ENCODE assay signal across 8 mouse cellular contexts in the genomic region with DNA sequence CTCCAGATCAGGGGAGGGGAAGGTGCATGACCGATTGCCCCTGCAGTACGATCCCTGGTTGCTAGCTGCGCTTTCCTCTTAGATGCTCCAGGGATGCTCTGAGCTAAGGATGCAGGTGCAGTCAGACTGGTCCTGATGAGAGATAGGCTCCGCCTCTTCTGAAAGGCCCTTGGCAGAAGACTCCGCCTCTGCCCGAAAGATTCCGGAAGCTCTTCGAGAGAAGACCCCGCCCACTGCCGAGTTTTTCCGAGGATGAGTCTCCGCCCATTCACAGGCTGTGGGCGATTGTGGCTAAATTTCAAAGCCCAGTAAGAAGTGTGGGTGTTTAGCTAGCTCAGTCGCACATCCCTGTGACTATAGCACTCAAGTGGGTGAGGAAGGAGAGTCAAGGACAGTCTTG. TPM values are rescaled to one million over a fixed set of nuclear protein-coding genes. Genes with fewer than 3 reads are reported as not detected.
DNase-seq lines count a peak whose midpoint lies in the region; ATAC-seq and TF ChIP-seq lines count a peak whose summit lies in the region.
"Not testable (repeated sequence)": the region's sequence is repeated elsewhere in the genome, so short reads cannot be mapped to it uniquely, and the experiment has no call there.

No protein-coding gene starts in this region.

- intact Hi-C loops in heart, postnatal 14 days (cut with DNase I): not testable (repeated sequence)

- not testable (repeated sequence) for H3K9ac ChIP-seq in forebrain, postnatal 0 days
- H3K9ac ChIP-seq in midbrain, embryonic 16.5 days (ENCODE audit: low read depth, low read length): 0 out of 2 replicates have a peak overlapping the region, but pooled peaks have one; percentile 34

- peak; percentile 23 to 42 for DNase-seq in CD8-positive naive resting alpha-beta T cell, adult 2 months (ENCODE audit: low read depth in 2 of 2, low spot score in 2 of 2)
- DNase-seq in cerebellum, adult 2 months: peak; percentile 79 to 86
- peak; percentile 87 for DNase-seq in forebrain, postnatal 0 days
- peak; percentile 25 to 42 for DNase-seq in heart, postnatal 14 days
- DNase-seq in kidney, postnatal 25 days: peak; percentile 34 to 65
- peak; percentile 77 for DNase-seq in liver
- peak; percentile 37 to 43 for DNase-seq in spleen, adult 18-20 months

- H3K27me3 ChIP-seq in cerebellum, adult 2 months (ENCODE audit: control insufficient read depth, insufficient read depth, low read length); forebrain, postnatal 0 days (ENCODE audit: insufficient read depth, low read length); midbrain, embryonic 16.5 days (ENCODE audit: control insufficient read depth, insufficient read depth, low read depth, low read length): not testable (repeated sequence)

- H3K4me1 ChIP-seq in cerebellum, adult 2 months (ENCODE audit: control insufficient read depth, insufficient read depth, low read length); forebrain, postnatal 0 days (ENCODE audit: insufficient read depth); midbrain, embryonic 16.5 days (ENCODE audit: control insufficient read depth, insufficient read depth, low read length): not testable (repeated sequence)

- H3K36me3 ChIP-seq in forebrain, postnatal 0 days (ENCODE audit: insufficient read depth); midbrain, embryonic 16.5 days (ENCODE audit: control insufficient read depth, insufficient read depth, low read length): not testable (repeated sequence)

- H3K4me2 ChIP-seq in forebrain, postnatal 0 days (ENCODE audit: low read depth): peak overlapping the region; percentile 25; the same call in 1 of the 2 replicates
- H3K4me2 ChIP-seq in midbrain, embryonic 16.5 days (ENCODE audit: low read length): peak overlapping the region; percentile 41

- TF ChIP-seq CTCF in cerebellum, adult 2 months (IDR thresholded peaks at IDR 0.05; ENCODE audit: borderline replicate concordance, insufficient read depth, low read depth, low read length); forebrain, postnatal 0 days (IDR thresholded peaks at IDR 0.05; ENCODE audit: low read depth): not testable (repeated sequence)

- ATAC-seq in forebrain, postnatal 0 days: peak; percentile 79
- peak; percentile 87 for ATAC-seq in midbrain, embryonic 16.5 days

- H3K9me3 ChIP-seq in forebrain, postnatal 0 days (ENCODE audit: low read length); midbrain, embryonic 16.5 days (replicated peaks; ENCODE audit: control insufficient read depth, low read length, poor library complexity, severe bottlenecking): not testable (repeated sequence)

- H3K27ac ChIP-seq in cerebellum, adult 2 months (ENCODE audit: insufficient read depth, low read length): peak overlapping the region; percentile 56; the same call in 1 of the 2 replicates
- H3K27ac ChIP-seq in forebrain, postnatal 0 days (ENCODE audit: low read depth, low read length): not testable (repeated sequence)
- 0 out of 2 replicates have a peak overlapping the region, but pooled peaks have one; percentile 53 for H3K27ac ChIP-seq in midbrain, embryonic 16.5 days (ENCODE audit: low read length)

- under 1% methylated on average over 14 of the region's 14 CpGs for WGBS in cerebellum, adult 2 months
- 0% methylated on average over 14 of the region's 14 CpGs for WGBS in forebrain, postnatal 0 days
- under 1% methylated on average over 14 of the region's 14 CpGs for WGBS in midbrain, embryonic 16.5 days

- peak; percentile 67; the same call in 1 of the 2 replicates for TF ChIP-seq POLR2A in cerebellum, adult 2 months (IDR thresholded peaks at IDR 0.05; ENCODE audit: borderline replicate concordance, insufficient read depth, low read length)

- H3K4me3 ChIP-seq in cerebellum, adult 2 months (replicated peaks; ENCODE audit: insufficient read depth, low read depth, low read length): peak overlapping the region; percentile 46
- H3K4me3 ChIP-seq in forebrain, postnatal 0 days (ENCODE audit: low read depth, low read length): peak overlapping the region; percentile 39
- peak overlapping the region; percentile 33 for H3K4me3 ChIP-seq in midbrain, embryonic 16.5 days (ENCODE audit: low read depth, low read length)

RNA-seq across cellular contexts. Expression of gene Gon4l, which starts 2.6 kb away (rescaled TPM):
- 33.4 and 35.0 TPM in 2 replicates for polyA plus RNA-seq in cerebellum, adult 2 months (2012; rRNA removed)
- 37.8 and 50.0 TPM in 2 replicates for total RNA-seq in forebrain, postnatal 0 days (2014; rRNA removed)
- polyA plus RNA-seq in forebrain, postnatal 0 days (2015; fragmentation: Nextera tagmentation; extraction: Ambion mirVana): 6.4 and 8.0 TPM in 2 replicates
- 10 to 100 TPM; 26.4 to 28.4 TPM for total RNA-seq in heart, postnatal 14 days (2021)
- 13.7 and 14.2 TPM in 2 replicates for polyA plus RNA-seq in midbrain, embryonic 16.5 days (2015; fragmentation: Nextera tagmentation; extraction: Ambion mirVana)

RNA-seq across cellular contexts. Expression of gene Syt11, which starts 57.4 kb away (rescaled TPM):
- polyA plus RNA-seq in cerebellum, adult 2 months (2012; rRNA removed): 414 and 477 TPM in 2 replicates
- total RNA-seq in forebrain, postnatal 0 days (2014; rRNA removed): 147 and 164 TPM in 2 replicates
- polyA plus RNA-seq in forebrain, postnatal 0 days (2015; fragmentation: Nextera tagmentation; extraction: Ambion mirVana): 197 and 240 TPM in 2 replicates
- 1 to 10 TPM; 4.3 to 5.0 TPM for total RNA-seq in heart, postnatal 14 days (2021)
- 217 and 225 TPM in 2 replicates for polyA plus RNA-seq in midbrain, embryonic 16.5 days (2015; fragmentation: Nextera tagmentation; extraction: Ambion mirVana)

Comparison
In these comparisons a context has a peak if more than half of its experiments do, and no peak if none do; other contexts are left out.
1. DNase-seq: peak in every context shown above with its lines; median percentile 87 in forebrain, postnatal 0 days; 82 in cerebellum, adult 2 months; 77 in liver; 50 in kidney, postnatal 25 days; 40 in spleen, adult 18-20 months; 34 in heart, postnatal 14 days; 32 in CD8-positive naive resting alpha-beta T cell, adult 2 months.